Mouse (Mus musculus) v-Abl transformed pro-B cells (cell line): ENCODE results near the gene Gamt.

Experiments
- in situ Hi-C, 2 experiments: fragments of 400-800 bp; cut with MboI; formaldehyde crosslinking; loops; one replicate each; pipeline ENCODE4 v1.15.1; 2025; ENCODE audit not compliant: unreplicated experiment in 2 of 2

Gene Gamt

GRCm38 (mm10) chr10:80261585-80261968 is 765 bp upstream of the Gamt start:
- in situ Hi-C loops = loop anchor here in 1 of 2 experiments (25.0 kb wide), 1 partner anchor 299 kb away; the partner anchor contains the start of genes Grin3b and Wdr18

DNA sequence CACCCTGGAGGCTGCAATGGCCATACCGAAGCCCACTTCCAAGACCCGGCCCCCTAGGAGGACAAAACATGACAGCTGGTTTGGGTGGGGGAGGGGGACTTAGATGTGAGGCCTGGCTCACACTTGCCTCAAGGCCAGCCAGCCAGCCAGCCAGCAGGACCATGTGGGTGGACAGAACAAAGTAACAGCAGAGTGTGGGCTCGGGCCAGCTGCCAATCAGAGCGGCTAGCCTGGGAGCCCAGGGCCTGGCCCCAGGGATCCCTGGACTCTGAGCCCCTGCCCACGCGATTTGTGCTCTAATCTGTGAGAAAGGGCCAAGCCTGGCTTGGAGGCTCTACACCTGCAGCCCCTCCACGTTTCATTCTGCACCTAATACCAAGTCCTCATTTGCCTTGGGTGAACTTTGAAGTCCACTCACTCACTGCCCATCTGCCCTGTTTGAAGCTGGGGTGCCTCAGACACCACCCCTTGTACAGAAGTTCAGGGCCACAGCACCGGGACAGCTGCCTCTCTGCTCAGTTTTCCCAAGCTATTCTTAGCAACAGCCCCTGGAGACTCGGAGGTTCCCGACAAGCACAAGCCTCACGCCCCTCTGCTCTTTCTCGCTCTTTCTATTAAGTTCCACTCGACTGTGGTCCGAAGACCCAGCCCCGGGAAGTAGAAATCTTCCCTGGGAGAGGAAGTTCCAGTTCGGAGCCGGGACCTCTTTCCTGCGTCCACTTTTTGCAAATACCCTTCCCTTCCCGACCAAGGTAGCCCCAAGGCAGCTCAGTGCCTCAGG is 761 bp downstream of the Gamt start:
- in situ Hi-C loops = loop anchor here in 1 of 2 experiments (25.0 kb wide), 1 partner anchor 298 kb away; the partner anchor contains the start of genes Grin3b and Wdr18

DNA sequence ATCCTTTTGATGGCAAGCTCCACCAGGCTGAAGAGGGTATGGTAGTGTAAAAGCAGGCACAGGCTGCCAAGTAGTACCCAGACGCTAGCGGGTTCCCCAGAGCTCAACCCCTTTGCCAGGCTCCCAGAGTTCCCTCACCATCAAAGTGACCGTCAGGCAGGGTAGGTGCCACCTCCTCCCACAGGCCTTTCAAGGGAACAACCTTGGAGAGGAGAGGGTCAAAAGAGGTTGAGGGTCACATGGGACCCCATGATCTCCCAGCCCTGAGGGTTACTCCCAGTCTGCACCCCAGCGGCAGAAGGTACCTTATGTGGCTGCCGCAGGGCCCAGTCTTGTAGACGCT is 1.4 kb downstream of the Gamt start:
- in situ Hi-C loops = loop anchor here in 1 of 2 experiments (25.0 kb wide), 1 partner anchor 297 kb away; the partner anchor contains the start of genes Grin3b and Wdr18

DNA sequence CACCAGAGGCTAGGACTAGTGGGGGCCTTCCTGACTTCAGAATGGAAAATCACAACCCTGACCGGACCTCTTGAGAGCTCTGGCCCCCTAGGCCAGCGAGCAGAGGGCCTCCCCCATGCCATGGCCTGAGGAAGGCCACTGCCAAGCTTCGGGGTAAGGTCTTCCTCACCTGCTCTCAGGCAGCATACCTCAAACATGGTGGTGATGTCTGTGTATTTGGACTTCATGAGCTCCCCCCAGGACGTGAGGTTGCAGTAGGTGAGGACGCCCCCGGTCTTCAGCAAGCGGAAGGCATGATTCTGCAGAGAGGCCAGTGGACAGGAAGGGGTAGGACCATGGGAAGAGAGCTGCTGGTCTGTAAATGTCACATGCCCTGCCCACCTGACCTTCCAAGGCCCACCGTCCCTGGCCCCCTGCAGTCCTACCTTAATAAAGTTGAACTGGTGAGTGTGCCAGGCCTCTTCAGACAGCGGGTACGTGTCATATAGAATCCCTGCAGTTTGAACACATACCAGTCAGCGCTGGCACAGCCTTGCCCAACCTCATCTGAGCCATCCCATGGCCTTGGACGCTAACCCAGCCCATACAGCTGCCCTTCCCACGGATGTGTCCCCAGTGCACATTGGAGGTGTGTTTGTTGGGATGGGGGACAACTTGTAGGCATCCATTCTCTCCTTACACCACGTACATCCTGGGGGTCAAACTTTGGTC is 1.9 kb downstream of the Gamt start:
- in situ Hi-C loops = loop anchor here in 1 of 2 experiments (25.0 kb wide), 1 partner anchor 297 kb away; the partner anchor contains the start of genes Grin3b and Wdr18

DNA sequence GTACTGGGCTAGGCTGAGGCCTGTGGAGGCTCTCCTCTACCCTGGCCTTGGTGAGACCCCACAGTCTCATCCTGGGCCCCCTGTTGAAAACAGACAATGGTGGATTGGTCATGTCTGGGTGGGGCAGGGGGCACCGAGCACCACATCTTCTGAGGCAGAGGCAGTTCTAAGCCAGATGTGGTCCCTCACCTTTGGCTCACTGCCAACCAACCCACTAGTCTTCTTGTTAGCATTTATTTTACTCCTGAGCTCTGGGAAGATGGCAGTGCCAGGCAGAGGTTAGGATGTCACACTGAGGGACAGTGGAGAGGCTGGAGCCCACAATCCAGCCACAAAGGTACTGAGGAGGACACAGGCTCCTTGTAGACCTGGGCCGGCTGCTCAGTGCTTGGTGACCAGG is 2.9 kb downstream of the Gamt start:
- in situ Hi-C loops = loop anchor here in 1 of 2 experiments (25.0 kb wide), 1 partner anchor 296 kb away; the partner anchor contains the start of genes Grin3b and Wdr18

DNA sequence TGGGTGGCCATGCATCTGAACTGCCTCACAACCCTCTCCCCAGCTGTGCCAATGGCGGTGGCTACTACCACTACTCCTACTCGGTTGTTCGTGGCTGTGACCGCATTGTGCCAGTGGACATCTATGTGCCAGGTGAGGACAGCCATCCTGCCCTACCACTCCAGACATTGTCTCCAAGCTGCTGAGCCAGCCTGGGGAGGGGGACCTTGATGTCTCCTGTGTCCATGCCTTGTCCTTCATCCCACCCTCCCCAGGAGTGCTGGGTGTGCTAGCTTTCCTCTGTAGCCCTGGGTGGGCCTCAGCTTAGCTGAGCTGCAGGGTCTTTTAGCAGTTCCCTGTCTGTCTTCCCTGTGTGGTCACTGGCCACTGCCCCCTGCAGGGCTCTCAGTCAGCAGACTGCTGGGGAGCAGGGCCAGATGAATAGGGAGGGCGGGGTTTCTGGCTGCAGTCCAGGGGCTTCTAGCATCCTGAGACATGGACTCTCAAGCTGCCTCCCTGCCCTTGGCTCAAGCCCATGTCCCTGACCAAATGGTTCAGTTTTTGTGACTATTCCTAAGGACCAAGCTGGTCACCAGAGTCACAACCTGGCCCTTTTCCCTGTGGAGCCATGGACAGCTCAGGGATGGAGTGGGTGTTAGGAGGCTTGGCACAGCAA is 4.8 kb downstream of the Gamt start:
- in situ Hi-C loops = loop anchor here in 1 of 2 experiments (25.0 kb wide), 1 partner anchor 294 kb away; the partner anchor contains the start of genes Grin3b and Wdr18

DNA sequence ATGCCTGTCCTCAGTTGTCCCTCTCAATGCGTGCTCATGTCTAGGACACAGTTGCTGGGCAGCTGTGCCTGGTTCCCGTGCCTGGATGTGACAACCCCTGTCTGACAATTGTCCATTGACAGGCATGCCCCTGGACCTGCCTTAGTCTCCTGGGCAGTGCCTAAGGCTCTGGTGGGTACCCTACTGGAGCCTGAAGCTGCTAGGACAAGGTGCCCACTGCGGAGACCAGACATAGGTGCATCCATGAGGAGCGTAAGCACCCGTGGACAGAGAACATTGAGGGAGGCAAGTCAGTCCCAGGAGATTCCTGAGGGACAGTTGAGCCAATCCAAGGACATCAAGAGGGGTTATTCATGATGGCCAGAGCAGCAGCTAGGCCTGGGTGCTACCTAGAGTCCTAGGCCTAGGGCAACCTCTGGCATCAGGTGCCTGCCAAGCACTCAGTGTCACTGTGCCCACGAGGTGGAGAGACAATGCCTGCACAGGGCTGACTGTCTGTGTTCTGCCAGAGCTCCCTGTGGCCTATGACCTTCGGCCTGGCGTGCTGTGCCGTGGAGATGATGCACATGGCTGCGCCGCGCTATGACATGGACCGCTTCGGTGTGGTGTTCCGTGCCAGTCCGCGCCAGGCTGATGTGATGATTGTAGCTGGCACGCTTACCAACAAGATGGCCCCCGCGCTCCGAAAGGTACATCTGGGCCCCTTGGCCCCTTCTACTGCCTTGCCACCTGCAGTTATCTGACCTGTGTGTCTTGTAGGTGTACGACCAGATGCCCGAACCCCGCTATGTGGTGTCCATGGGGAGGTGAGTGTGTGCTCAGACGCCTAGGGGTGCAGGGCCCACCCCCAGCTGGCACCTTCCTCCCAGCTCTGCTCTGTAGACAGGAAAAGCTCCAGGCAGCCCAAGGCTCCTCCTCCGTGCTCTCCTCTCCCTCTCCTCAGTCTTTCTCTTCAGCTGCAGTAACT is 6.2 kb downstream of the Gamt start:
- in situ Hi-C loops = loop anchor here in 1 of 2 experiments (25.0 kb wide), 1 partner anchor 292 kb away; the partner anchor contains the start of genes Grin3b and Wdr18

DNA sequence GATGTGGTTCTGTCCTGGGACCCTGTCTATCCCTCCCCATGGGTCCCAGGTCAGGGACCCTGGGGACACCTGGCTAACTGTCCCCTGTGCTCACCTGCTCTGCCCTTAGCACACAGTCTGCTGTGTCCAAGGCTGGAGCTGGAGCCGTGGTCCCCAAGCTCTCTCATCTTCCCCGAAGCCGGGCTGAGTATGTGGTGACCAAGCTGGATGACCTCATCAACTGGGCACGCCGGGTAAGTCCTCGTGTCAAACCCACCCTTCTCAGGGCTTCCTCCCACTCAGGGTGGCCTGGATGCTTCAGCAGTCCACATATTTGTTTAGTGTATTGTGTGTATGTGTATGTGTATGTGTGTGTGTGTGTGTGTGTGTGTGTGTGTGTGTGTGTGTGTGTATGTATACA is 7.3 kb downstream of the Gamt start:
- in situ Hi-C loops = loop anchor here in 1 of 2 experiments (25.0 kb wide), 1 partner anchor 291 kb away; the partner anchor contains the start of genes Grin3b and Wdr18

- in situ Hi-C loops = loop anchor here in 1 of 2 experiments (25.0 kb wide), 1 partner anchor 290 kb away; the partner anchor contains the start of genes Grin3b and Wdr18
Measured at GRCm38 (mm10) chr10:80252493-80253274, 8.1 kb downstream of the Gamt start.

- in situ Hi-C loops = loop anchor here in 1 of 2 experiments (25.0 kb wide), 1 partner anchor 290 kb away; the partner anchor contains the start of genes Grin3b and Wdr18
Measured at GRCm38 (mm10) chr10:80252011-80252410, 8.8 kb downstream of the Gamt start.

GRCm38 (mm10) chr10:80250573-80250972 is 10.2 kb downstream of the Gamt start:
- in situ Hi-C loops = loop anchor here in 1 of 2 experiments (25.0 kb wide), 1 partner anchor 288 kb away; the partner anchor contains the start of genes Grin3b and Wdr18

- in situ Hi-C loops = loop anchor here in 1 of 2 experiments (25.0 kb wide), 1 partner anchor 288 kb away; the partner anchor contains the start of genes Grin3b and Wdr18
Measured at GRCm38 (mm10) chr10:80250059-80250458, 10.8 kb downstream of the Gamt start.

GRCm38 (mm10) chr10:80248971-80249640 is 11.7 kb downstream of the Gamt start, which contains the start of gene Ndufs7:
TSS of gene Ndufs7 (plus strand) at chr10:80249121.
- in situ Hi-C loops = loop anchor here (5.0 kb wide), 1 partner anchor 72 kb away; the partner anchor contains the start of gene Efna2 (in 2 of the 2)

DNA sequence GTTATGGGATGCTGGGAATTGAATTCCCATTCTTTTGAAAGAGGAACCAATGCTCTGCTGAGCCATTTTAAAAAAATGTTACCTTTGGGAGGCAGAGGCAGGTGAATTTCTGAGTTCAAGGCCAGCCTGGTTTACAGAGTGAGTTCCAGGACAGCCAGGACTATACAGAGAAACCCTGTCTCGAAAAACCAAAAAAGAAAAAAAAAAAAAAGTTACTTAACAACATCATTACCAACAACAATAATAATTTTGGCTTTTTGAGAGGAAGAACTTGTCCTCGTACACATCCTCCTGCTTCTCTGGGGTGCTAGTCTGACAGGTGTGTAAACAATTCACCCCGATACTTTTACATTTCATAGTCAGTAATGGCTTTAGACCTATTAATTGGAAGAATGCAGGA is 12.4 kb downstream of the Gamt start:
- in situ Hi-C loops = loop anchor here (5.0 kb wide), 1 partner anchor 71 kb away; the partner anchor contains the start of gene Efna2 (in 2 of the 2)

- in situ Hi-C loops = loop anchor here (5.0 kb wide), 1 partner anchor 71 kb away; the partner anchor contains the start of gene Efna2 (in 2 of the 2)
Measured at GRCm38 (mm10) chr10:80247849-80248248, 13.0 kb downstream of the Gamt start.

DNA sequence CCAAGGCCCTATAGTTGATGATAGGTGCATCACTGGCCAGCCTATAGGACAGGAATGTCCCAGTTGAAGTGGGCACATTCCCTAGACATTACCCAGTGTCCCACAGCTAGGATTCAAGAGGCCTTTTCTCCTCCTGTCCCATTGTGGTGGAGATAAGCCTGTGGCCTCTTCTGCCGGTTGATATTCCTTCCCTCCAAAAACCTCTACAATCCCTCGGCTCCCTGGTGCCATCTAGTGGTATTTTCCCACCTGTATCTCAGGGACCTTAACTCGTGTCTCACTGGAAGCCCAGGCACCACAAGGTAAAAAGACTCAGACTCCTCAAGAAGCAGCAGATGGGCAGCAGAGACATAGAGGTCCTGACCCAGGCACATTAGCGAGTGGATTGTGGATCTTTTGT is 15.2 kb downstream of the Gamt start:
- in situ Hi-C loops = loop anchor here (5.0 kb wide), 1 partner anchor 68 kb away; the partner anchor contains the start of gene Efna2 (in 2 of the 2)

DNA sequence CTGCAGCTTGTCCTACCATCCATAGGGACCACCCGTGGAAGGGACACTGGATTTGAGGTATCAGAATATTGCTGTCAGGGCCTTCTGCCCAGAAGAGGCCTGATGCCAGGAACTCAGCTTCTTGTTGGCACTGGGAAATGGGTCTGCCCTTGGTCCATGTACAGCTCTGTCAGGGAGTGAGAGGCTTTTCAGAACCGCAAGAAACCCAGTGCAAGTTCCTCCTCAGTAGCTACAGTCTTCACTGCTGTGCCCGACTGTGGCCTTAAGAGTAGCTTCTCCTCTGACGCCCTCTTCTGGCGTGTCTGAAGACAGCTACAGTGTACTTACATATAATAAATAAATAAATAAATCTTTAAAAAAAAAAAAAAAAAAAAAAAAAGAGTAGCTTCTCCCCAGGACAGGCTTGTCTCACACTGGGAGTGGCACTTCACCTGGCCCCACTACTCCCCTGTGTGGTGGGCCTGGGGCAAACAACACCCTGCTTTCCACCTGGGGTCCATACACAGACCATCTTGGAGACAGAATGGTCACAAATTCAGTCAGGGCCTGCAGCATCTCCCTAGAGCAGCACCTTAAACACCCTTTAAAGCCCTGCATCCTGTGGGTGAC is 15.9 kb downstream of the Gamt start:
- in situ Hi-C loops = loop anchor here (5.0 kb wide), 1 partner anchor 68 kb away; the partner anchor contains the start of gene Efna2 (in 2 of the 2)
